Mouse (Mus musculus) embryonic facial prominence, embryonic 11.5 days (tissue): ENCODE measurements at regions not wholly inside any gene's neighbourhood (a gene's known extent, or its start where the extent isn't known, plus 50 kb on each side); places are given as distances from the start of the nearest gene placed in this dataset.
A peak's percentile ranks its signal among the peaks of the same experiment; 100 is the strongest.
"Not testable (repeated sequence)": the region's sequence is repeated elsewhere in the genome, so short reads cannot be mapped to it uniquely, and the experiment has no call there.

ENCODE experiments used
- ATAC-seq: fragments of 200-750 bp; cut with Nextera tagmentation; replicated peaks from 2 replicates; pipeline ENCODE4 v1.8.0; 2017; ENCODE audit warnings: low read depth; ENCODE audit not compliant: insufficient number of reproducible peaks, low FRiP score, low TSS enrichment
- DNase-seq: peaks from one replicate; pipeline ENCODE4 v3.0.0-alpha.2; 2015; ENCODE audit warnings: low spot score
- H3K27ac ChIP-seq: fragments of 300-500 bp; sonication (generic); replicated peaks from 2 replicates; pipeline ENCODE4 v1.5.1; 2014; ENCODE audit warnings: mild to moderate bottlenecking, low read depth, low read length, control low read depth
- H3K27me3 ChIP-seq: fragments of 300-500 bp; sonication (generic); 2 replicates; pipeline ENCODE4 v1.6.1; 2014; ENCODE audit warnings: mild to moderate bottlenecking, low read length, moderate library complexity, mixed read lengths; ENCODE audit not compliant: control insufficient read depth, insufficient read depth
- H3K36me3 ChIP-seq: fragments of 300-500 bp; sonication (generic); replicated peaks from 2 replicates; pipeline ENCODE4 v1.6.1; 2014; ENCODE audit warnings: low read depth, mild to moderate bottlenecking, low read length, moderate library complexity, mixed read lengths; ENCODE audit not compliant: control insufficient read depth, insufficient read depth
- H3K4me1 ChIP-seq: fragments of 300-500 bp; sonication (generic); 2 replicates; pipeline ENCODE4 v1.6.1; 2014; ENCODE audit warnings: low read length, mixed read lengths; ENCODE audit not compliant: control insufficient read depth, insufficient read depth
- H3K4me2 ChIP-seq: fragments of 300-500 bp; sonication (generic); 2 replicates; pipeline ENCODE4 v1.6.1; 2014; ENCODE audit warnings: low read depth, mild to moderate bottlenecking, control low read depth, low read length, moderate library complexity
- H3K4me3 ChIP-seq: fragments of 300-500 bp; sonication (generic); 2 replicates; pipeline ENCODE4 v1.5.1; 2014; ENCODE audit warnings: low read depth, low read length, control low read depth
- H3K9ac ChIP-seq: fragments of 300-500 bp; sonication (generic); replicated peaks from 2 replicates; pipeline ENCODE4 v1.6.1; 2014; ENCODE audit warnings: mild to moderate bottlenecking, control low read depth, low read length
- H3K9me3 ChIP-seq: fragments of 300-500 bp; sonication (generic); replicated peaks from 2 replicates; pipeline ENCODE4 v1.6.1; 2016; ENCODE audit warnings: mild to moderate bottlenecking, low read length, inconsistent platforms, mixed read lengths; ENCODE audit not compliant: control insufficient read depth
- WGBS: fragments of 180-500 bp; shearing (Covaris S2); extraction: QIAGEN DNeasy Blood & Tissue Kit; methylation state at CpG from one replicate; pipeline ENCODE4 v1.1.7; 2014; 5-methylcytosine and 5-hydroxymethylcytosine counted together

DNA sequence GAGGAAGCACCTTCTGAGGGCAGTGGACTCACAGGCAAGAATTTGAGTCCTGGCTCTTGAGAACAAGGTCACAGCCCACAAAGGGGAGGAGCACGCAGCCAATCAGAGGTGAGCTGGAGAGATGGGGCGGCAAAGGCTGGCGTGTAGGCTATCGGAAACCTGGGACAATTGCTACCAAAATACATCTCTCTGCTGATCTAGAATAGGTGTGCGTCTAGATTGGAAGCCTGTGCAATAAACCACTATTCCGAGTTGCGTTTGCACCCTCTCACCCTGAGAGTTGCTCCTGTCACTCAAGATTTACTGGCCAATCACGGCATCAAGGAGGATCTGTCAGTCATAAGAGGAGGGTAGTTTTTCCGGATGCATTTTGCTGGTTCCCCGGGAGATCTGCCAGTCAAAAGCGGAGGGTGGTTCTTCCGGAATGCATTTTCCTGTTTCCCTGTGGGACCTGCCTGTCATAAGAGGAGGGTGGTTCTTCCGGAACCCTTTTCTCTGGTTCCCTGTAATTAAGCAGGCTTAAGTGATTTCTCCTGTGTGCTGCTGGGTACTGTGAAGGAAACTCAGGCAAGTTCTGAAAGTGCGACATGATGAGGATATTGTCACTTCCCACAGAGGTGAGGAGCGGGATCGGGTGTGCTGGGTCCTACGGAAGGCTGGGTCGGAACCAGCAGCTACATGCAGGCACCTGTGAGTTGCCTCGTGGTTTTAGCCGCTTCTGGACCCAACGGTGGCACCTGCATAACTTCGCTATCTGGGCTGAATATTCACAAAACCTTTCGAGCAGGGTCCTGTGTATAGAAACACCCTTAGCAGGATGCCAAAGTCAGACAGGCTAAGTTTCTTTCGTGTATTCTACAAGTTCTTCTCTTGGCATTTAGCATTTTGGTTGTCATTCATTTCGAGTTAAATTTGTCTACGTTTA is 112.6 kb upstream of the Zfp960 start:
- not testable (repeated sequence) for H3K36me3 ChIP-seq, H3K27me3 ChIP-seq, H3K4me2 ChIP-seq, H3K27ac ChIP-seq, H3K9me3 ChIP-seq, H3K4me1 ChIP-seq
- peak; percentile 93 for DNase-seq
- Histone ChIP-seq H3K9ac (peak overlapping the region; percentile 41), H3K4me3 (peak overlapping the region; percentile 39)
- 3% methylated on average over 20 of the region's 26 CpGs for WGBS
- ATAC-seq: peak; percentile 99

DNA sequence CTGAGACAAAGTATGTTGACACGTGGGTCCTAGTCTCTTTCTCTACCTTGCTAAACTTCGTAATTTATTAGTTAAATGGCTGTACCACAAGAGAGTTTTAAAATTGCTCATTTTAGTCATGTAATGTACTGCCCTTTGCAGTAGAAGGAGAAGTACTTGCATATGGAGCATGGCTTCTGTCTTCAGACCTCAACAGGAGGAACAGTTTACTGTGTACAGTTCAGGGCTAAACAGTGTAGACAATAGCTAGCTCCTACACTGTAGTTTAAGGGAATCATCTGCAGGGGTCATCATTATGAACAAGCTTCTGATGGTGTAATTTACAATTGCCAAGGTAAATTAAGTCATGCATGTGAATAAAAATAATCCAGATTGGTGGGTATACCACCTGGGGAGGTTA is 111.8 kb upstream of the Zfp960 start:
- DNase-seq, H3K4me1 ChIP-seq, H3K36me3 ChIP-seq, H3K27ac ChIP-seq, H3K27me3 ChIP-seq, H3K4me3 ChIP-seq, H3K9me3 ChIP-seq, ATAC-seq, H3K9ac ChIP-seq: not testable (repeated sequence)
- WGBS: 31% methylated on average over 2 of the region's 2 CpGs
- H3K4me2 ChIP-seq: peak overlapping the region; percentile 16; the same call in 1 of the 2 replicates

DNA sequence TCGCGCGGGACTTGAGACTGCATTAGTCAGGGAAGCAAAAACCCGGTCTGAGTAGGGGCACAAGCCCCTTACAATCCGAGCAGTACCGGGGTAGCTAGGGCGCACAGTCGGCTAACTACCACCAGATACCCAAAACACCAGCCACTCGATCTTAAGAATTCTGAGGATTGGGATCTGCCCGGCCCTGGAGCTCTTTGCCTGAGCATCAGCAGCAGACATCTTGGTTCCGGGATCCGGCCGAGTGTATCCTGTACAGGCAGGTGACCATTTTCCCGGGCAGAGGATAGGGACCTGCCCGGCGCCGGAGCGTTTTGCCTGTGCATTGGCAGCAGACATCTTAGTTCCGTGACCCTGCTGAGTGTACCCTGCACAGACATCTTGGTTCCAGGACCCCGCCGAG is 66.7 kb upstream of the Zfp960 start:
- WGBS: 84% methylated on average over 21 of the region's 21 CpGs
- not testable (repeated sequence) for DNase-seq, H3K9ac ChIP-seq, H3K27me3 ChIP-seq, H3K4me2 ChIP-seq, H3K36me3 ChIP-seq, H3K27ac ChIP-seq, H3K4me3 ChIP-seq, H3K9me3 ChIP-seq, H3K4me1 ChIP-seq, ATAC-seq

DNA sequence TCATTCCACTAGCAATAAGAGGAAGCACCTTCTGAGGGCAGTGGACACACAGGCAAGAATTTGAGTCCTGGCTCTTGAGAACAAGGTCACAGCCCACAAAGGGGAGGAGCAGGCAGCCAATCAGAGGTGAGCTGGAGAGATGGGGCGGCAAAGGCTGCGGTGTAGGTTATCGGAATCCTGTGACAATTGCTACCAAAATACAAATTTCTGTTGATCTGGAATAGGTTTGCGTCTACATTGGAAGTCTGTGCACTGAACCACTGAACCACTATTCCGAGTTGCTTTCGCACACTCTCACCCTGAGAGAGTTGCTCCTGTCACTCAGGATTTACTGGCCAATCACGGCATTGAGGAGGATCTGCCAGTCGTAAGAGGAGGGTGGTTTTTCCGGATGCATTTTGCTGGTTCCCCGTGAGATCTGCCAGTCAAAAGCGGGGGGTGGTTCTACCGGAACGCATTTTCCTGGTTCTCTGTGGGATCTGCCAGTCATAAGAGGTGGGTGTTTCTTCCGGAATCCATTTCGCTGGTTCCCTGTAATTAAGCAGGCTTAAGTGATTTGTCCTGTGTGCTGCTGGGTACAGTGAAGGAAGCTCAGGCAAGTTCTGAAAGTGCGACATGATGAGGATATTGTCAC is 59.2 kb upstream of the Zfp960 start:
- H3K4me1 ChIP-seq, H3K27me3 ChIP-seq, H3K36me3 ChIP-seq, H3K4me2 ChIP-seq, H3K27ac ChIP-seq, H3K9me3 ChIP-seq: not testable (repeated sequence)
- Histone ChIP-seq H3K4me3 (peak overlapping the region; percentile 43), H3K9ac (peak overlapping the region; percentile 41; the same call in 1 of the 2 replicates)
- 4% methylated on average over 16 of the region's 16 CpGs for WGBS
- DNase-seq (peak; percentile 91), ATAC-seq (peak; percentile 100)

DNA sequence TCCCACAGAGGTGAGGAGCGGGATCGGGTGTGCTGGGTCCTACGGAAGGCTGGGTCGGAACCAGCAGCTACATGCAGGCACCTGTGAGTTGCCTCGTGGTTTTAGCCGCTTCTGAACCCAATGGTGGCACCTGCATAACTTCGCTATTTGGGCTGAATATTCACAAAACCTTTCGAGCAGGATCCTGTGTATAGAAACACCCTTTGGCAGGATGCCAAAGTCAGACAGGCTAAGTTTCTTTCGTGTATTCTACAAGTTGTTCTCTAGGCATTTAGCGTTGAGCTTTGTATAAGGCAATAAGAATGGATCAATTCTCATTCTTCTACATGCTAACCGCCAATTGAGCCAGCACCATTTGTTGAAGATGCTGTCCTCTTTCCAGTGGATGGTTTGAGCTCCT is 58.6 kb upstream of the Zfp960 start:
- not testable (repeated sequence) for ATAC-seq, H3K27ac ChIP-seq, H3K9me3 ChIP-seq, H3K27me3 ChIP-seq, H3K36me3 ChIP-seq, H3K4me1 ChIP-seq
- peak overlapping the region; percentile 39 for H3K4me2 ChIP-seq
- peak overlapping the region; percentile 43 for H3K4me3 ChIP-seq
- WGBS: 13% methylated on average over 11 of the region's 11 CpGs
- DNase-seq: peak; percentile 27
- H3K9ac ChIP-seq: peak overlapping the region; percentile 41; the same call in 1 of the 2 replicates
